Mouse (Mus musculus) lung, adult 2 months (tissue): ENCODE results near the gene Mettl14.

Experiments used
- CTCF ChIP-seq: fragments of 200-500 bp; IDR thresholded peaks from 2 replicates; pipeline ENCODE4 v1.5.1; 2011; ENCODE audit warnings: mild to moderate bottlenecking, low read length, control low read depth; ENCODE audit not compliant: insufficient read depth
- POLR2A ChIP-seq: fragments of 200-500 bp; IDR thresholded peaks from 2 replicates; pipeline ENCODE4 v1.6.1; 2011; ENCODE audit warnings: low read depth, mild to moderate bottlenecking, control low read depth, low read length, borderline replicate concordance; ENCODE audit errors: extremely low read depth

- no peak for TF ChIP-seq POLR2A
- no peak for TF ChIP-seq CTCF
Measured at GRCm38 (mm10) chr3:123353183-123353582, 32.7 kb downstream of the Mettl14 start.
